Mouse (Mus musculus) forebrain, embryonic 15.5 days (tissue): ENCODE data around the gene Ssc5d. TPM values are rescaled to one million over a fixed set of nuclear protein-coding genes. Genes with fewer than 3 reads are reported as not detected.

ENCODE experiments used
- ATAC-seq: fragments of 200-750 bp; cut with Nextera tagmentation; replicated peaks from 2 replicates; pipeline ENCODE4 v1.8.0; 2017; ENCODE audit warnings: mild to moderate bottlenecking, moderate TSS enrichment, moderate library complexity
- H3K27ac ChIP-seq: fragments of 300-500 bp; sonication (generic); replicated peaks from 2 replicates; pipeline ENCODE4 v1.5.1; 2015; ENCODE audit warnings: mild to moderate bottlenecking, inconsistent platforms
- H3K27me3 ChIP-seq: fragments of 300-500 bp; sonication (generic); 2 replicates; pipeline ENCODE4 v1.6.1; 2015; ENCODE audit warnings: inconsistent platforms
- H3K36me3 ChIP-seq: fragments of 300-500 bp; sonication (generic); 2 replicates; pipeline ENCODE4 v1.6.1; 2015; ENCODE audit warnings: mild to moderate bottlenecking, inconsistent platforms
- H3K4me1 ChIP-seq: fragments of 300-500 bp; sonication (generic); 2 replicates; pipeline ENCODE4 v1.6.1; 2015; ENCODE audit warnings: inconsistent platforms
- H3K4me2 ChIP-seq: fragments of 300-500 bp; sonication (generic); replicated peaks from 2 replicates; pipeline ENCODE4 v1.6.1; 2015; ENCODE audit warnings: mild to moderate bottlenecking, inconsistent platforms
- H3K4me3 ChIP-seq: fragments of 300-500 bp; sonication (generic); 2 replicates; pipeline ENCODE4 v1.5.1; 2015; ENCODE audit warnings: mild to moderate bottlenecking, inconsistent platforms
- H3K9ac ChIP-seq: fragments of 300-500 bp; sonication (generic); replicated peaks from 2 replicates; pipeline ENCODE4 v1.6.1; 2015; ENCODE audit warnings: mild to moderate bottlenecking, inconsistent platforms
- H3K9me3 ChIP-seq: fragments of 300-500 bp; sonication (generic); 2 replicates; pipeline ENCODE4 v1.6.1; 2016; ENCODE audit warnings: inconsistent platforms
- WGBS: fragments of 180-500 bp; shearing (Covaris S2); methylation state at CpG from one replicate; pipeline ENCODE4 v1.1.7; 2015; ENCODE audit warnings: mixed read lengths; 5-methylcytosine and 5-hydroxymethylcytosine counted together
- polyA plus RNA-seq: library from polyadenylated mRNA; unstranded; fragments of >200 nt; fragmentation: Nextera tagmentation; extraction: Ambion mirVana; gene quantifications from 2 replicates; pipeline ENCODE4 v1.2.1, GENCODE M21; 2015

The Ssc5d gene
- polyA plus RNA-seq, 1 experiment from 2014 or later = 0.24 TPM

DNA sequence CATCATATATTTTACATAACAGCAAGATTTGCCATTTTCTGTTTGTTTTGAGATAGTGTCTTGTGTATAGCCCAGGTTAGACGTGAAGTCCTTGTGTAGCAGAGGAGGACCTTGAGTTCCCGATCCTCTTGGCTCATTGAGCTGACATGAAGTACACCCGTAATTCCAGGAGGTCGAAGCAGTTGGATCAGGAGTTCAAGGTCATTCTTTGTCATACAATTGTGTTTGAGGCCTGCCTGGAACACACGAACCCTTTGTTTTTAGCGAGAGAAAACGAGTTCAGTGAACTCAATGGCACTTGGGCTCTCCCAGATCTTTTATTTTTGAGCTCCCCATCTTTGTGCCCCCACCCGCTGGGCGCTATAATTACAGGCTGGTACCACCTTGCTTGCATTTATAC, 23.2 kb upstream of the Ssc5d start:
- no peak overlapping the region for H3K4me3 ChIP-seq
- peaks cover 9% of the 10 kb centered on the region for H3K4me1 ChIP-seq
- no peak overlapping the region for H3K9ac ChIP-seq
- no peaks in the 10 kb centered on the region for H3K36me3 ChIP-seq
- ATAC-seq = no peak
- WGBS = 51% methylated on average over 9 of the region's 9 CpGs
- H3K27ac ChIP-seq = no peak overlapping the region
- H3K4me2 ChIP-seq = no peak overlapping the region
- H3K27me3 ChIP-seq = no peaks in the 10 kb centered on the region
- H3K9me3 ChIP-seq = no peaks in the 10 kb centered on the region

DNA sequence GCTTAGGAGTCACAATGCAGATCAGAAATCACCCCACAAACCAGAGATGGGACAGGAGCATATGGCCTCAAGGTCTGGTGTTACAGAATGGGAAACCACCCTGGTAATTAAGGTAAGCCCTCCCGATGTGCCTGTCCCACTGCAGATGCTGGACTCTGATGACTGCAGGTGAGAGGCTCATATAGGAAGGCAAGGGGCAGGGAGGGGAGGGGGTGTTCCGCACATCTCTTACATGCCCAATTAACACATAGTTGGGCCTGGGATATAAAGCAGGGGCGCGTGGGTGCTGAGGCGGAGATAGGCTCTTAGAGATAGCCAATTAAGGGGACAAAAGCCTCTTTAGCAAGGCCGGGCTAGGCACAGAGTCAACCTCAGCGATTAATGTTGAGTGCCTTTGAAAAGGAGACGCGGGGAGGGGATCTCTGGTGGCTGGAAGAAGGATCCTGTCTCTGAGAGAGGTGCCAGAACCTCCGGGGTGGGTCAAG, 19.1 kb upstream of the Ssc5d start, which contains the start of gene Gm36210:
Gene Gm36210 (minus strand): TSS at position 51 of the 485 bp plus-strand sequence.
- Histone ChIP-seq H3K9ac (no peak within 1 kb of the TSS), H3K4me2 (no peak within 1 kb of the TSS), H3K36me3 (no peaks in the 10 kb centered on the region), H3K27me3 (no peaks in the 10 kb centered on the region), H3K4me3 (no peak within 1 kb of the TSS), H3K9me3 (no peaks in the 10 kb centered on the region), H3K4me1 (no peaks in the 10 kb centered on the region), H3K27ac (no peak within 1 kb of the TSS)
- 4% methylated on average over 10 of the region's 10 CpGs for WGBS
- no peak for ATAC-seq

DNA sequence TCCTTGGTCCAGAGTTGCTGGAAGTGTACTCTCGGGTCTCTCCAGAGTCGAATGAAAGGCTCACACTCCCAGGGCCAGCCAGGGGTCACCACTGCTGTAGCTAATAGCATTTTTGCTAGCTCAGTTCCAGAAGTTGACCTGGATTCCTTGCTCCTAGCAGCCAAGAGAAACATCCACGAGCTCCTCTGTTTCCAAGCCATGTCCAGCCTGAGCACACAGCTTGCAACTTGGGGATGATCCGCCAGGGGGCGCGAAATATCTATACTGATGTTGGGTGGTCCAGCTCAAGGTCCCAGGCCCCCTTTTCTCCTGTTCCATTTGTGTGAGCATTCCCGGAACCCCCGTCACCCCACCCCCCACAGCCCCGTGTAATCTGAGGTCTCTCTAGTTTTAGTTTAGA, 14.0 kb upstream of the Ssc5d start:
- Histone ChIP-seq H3K9ac (no peak overlapping the region), H3K27me3 (no peaks in the 10 kb centered on the region), H3K36me3 (no peaks in the 10 kb centered on the region), H3K4me3 (no peak overlapping the region), H3K4me1 (peaks cover 14% of the 10 kb centered on the region), H3K9me3 (no peaks in the 10 kb centered on the region), H3K4me2 (no peak overlapping the region), H3K27ac (no peak overlapping the region)
- no peak for ATAC-seq
- 33% methylated on average over 9 of the region's 9 CpGs for whole genome bisulfite sequencing

DNA sequence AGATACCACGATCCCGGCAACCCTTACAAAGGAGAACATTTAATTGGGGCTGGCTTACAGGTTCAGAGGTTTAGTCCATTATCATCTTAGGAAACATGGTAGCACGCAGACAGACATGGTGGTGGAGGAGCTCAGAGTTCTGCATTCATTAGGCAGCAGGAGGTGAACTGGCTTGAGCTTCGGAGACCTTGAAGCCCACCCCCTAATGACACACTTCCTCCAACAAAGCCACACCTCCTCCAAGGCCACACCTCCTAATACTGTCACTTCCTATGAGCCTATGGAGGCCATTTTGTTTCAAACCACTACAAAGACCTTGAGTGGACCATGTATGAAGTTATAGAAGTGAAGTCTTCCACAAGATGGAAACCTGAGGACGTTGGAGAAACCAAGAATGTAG, 13.3 kb upstream of the Ssc5d start:
- H3K9me3 ChIP-seq = no peaks in the 10 kb centered on the region
- no peak overlapping the region for H3K4me2 ChIP-seq
- no peak overlapping the region for H3K4me3 ChIP-seq
- ATAC-seq = no peak
- no peak overlapping the region for H3K27ac ChIP-seq
- no peak overlapping the region for H3K9ac ChIP-seq
- peaks cover 21% of the 10 kb centered on the region for H3K4me1 ChIP-seq
- no peaks in the 10 kb centered on the region for H3K27me3 ChIP-seq
- no peaks in the 10 kb centered on the region for H3K36me3 ChIP-seq
- WGBS = 61% methylated on average over 5 of the region's 5 CpGs

DNA sequence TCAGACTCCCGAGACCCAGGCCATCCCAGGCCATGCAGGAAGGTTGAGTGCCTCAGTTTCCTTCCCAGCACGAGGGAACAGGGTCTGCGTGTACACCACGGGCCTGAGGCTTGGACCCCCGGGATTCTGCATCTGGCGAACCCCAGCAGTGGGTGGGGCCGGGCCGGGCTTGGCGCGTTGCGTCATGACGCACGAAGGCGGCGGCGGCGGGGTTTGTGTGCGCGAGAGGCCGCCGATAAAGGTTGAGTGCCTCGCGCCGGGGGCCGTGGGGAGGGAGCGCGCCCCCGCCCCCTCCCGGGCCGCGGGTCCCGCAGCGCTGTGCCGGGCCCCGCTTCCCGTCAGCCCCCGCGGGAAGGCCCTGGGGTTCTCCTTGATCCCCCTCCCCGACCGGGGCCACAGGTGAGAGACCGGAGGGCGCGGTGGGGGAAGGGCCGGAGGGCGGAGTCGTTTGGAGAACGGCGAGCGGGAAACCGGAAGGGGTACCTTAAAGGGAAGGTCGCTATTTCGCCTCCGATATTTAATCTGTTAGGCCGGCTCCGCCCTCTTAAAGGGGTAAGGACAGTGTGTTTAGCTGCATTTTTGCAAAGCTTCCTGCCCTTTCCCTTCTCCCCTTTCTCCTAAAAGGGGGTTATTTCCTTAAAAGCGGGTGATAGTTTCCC, 10.4 kb upstream of the Ssc5d start, which contains the start of gene Zfp628:
Gene Zfp628 (plus strand): TSS at position 211 of the 659 bp plus-strand sequence.
- H3K4me1 ChIP-seq = peaks cover 21% of the 10 kb centered on the region
- peak within 1 kb of the TSS; percentile 97 for H3K27ac ChIP-seq
- peak within 1 kb of the TSS; percentile 76 for H3K9ac ChIP-seq
- under 1% methylated on average over 53 of the region's 56 CpGs for WGBS
- H3K27me3 ChIP-seq = no peaks in the 10 kb centered on the region
- H3K36me3 ChIP-seq = peaks cover 15% of the 10 kb centered on the region
- H3K4me3 ChIP-seq = peak within 1 kb of the TSS; percentile 69
- no peaks in the 10 kb centered on the region for H3K9me3 ChIP-seq
- H3K4me2 ChIP-seq = peak within 1 kb of the TSS; percentile 75
- ATAC-seq = peak; percentile 92

DNA sequence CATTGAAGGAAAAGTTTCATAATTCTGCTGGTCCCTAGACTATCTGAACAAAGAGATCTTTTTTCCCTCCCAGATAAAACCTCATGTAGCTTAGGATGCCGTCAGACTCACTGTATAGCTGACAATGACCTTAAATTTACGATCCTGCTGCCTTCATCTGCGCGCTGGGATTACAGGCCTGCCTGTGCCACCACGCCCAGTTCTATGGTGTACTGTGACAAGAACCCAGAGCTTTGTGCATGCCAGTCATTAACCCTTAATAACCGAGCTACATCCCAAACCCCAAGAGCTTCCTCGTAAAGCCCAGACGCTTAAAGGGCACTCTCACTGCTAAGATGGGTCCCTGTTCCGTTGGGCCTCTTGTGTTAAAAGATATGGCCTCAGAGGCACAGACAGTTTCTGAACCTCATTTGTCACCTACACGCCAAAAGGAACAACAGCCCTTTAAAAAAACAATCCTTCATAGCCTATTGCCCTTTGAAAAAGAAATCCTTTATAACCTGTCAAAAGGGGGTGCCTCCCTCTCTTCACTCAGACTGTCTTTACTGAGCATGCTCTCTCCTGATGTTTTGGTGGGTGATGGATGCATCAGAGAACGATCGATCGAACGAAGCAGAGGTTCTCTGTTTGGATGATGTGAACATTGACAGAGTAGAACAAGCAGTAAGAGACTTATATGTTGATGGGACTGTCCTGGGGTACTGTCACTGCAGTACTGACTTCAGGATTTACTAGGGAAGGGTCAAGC, 9.7 kb upstream of the Ssc5d start:
- ATAC-seq = peak; percentile 63
- no peaks in the 10 kb centered on the region for H3K9me3 ChIP-seq
- 16% methylated on average over 14 of the region's 14 CpGs for WGBS

DNA sequence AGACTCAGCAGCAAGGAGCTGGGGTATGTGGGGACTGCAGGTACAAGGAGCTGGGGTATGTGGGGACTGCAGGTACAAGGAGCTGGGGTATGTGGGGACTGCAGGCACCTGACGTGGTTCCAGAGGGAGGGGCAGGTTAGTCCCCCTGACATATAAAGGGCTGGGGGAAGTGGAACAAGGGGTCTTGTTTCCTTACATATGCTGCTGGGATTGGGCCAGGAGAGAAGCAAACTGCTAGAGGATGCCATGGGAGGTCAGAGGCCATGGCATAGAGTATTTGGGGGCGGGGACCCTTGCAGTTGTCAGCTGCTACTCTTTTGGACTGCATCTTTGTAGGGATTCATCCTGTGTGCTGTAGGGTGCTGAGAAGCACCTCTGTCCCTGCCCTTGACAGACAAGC, 8.1 kb upstream of the Ssc5d start:
- H3K9ac ChIP-seq = no peak overlapping the region
- peaks cover 35% of the 10 kb centered on the region for H3K4me1 ChIP-seq
- peaks cover 23% of the 10 kb centered on the region for H3K36me3 ChIP-seq
- no peak overlapping the region for H3K4me3 ChIP-seq
- no peak overlapping the region for H3K4me2 ChIP-seq
- no peaks in the 10 kb centered on the region for H3K9me3 ChIP-seq
- 98% methylated on average over 2 of the region's 2 CpGs for WGBS
- no peak overlapping the region for H3K27ac ChIP-seq
- no peak for ATAC-seq
- no peaks in the 10 kb centered on the region for H3K27me3 ChIP-seq

More for the DNA sequence above, 9.7 kb upstream of the Ssc5d start:
- peak overlapping the region; percentile 69 for H3K4me3 ChIP-seq
- H3K27me3 ChIP-seq = no peaks in the 10 kb centered on the region
- peaks cover 22% of the 10 kb centered on the region for H3K36me3 ChIP-seq
- peaks cover 21% of the 10 kb centered on the region for H3K4me1 ChIP-seq
- H3K9ac ChIP-seq = peak overlapping the region; percentile 76
- H3K4me2 ChIP-seq = peak overlapping the region; percentile 75
- H3K27ac ChIP-seq = peak overlapping the region; percentile 97

DNA sequence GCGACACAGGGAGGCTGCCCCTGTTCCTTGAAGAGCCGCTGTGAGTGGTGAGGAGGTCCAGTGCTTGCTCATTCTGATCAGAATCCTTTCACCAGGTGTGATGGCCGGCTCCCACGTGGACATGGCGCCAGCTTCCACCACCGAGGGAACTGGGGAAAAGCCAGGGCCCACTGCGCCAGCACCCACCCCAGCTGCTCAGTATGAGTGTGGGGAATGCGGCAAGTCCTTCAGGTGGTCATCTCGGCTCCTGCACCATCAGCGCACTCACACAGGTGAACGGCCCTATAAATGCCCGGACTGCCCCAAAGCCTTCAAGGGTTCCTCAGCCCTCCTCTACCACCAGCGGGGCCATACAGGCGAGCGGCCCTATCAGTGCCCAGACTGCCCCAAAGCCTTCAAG, 6.9 kb upstream of the Ssc5d start:
- Histone ChIP-seq H3K9me3 (no peaks in the 10 kb centered on the region), H3K4me3 (no peak overlapping the region), H3K36me3 (peaks cover 23% of the 10 kb centered on the region), H3K27ac (no peak overlapping the region), H3K27me3 (no peaks in the 10 kb centered on the region), H3K4me1 (peaks cover 47% of the 10 kb centered on the region), H3K4me2 (no peak overlapping the region), H3K9ac (no peak overlapping the region)
- WGBS = 96% methylated on average over 15 of the region's 15 CpGs
- no peak for ATAC-seq

DNA sequence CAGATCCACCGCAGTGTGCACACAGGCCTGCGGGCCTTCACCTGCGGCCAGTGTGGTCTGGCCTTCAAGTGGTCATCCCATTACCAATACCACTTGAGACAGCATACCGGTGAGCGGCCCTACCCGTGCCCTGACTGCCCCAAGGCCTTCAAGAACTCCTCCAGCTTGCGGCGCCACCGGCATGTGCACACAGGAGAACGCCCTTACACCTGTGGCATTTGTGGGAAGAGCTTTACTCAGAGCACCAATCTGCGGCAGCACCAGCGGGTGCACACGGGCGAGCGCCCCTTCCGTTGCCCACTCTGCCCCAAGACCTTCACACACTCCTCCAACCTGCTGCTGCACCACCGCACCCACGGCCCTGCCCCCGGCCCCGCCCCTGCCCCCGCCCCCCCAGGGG, 6.5 kb upstream of the Ssc5d start:
- no peak overlapping the region for H3K4me3 ChIP-seq
- H3K27ac ChIP-seq = no peak overlapping the region
- no peak overlapping the region for H3K9ac ChIP-seq
- 85% methylated on average over 21 of the region's 21 CpGs for WGBS
- ATAC-seq = no peak
- H3K4me1 ChIP-seq = peaks cover 52% of the 10 kb centered on the region
- no peaks in the 10 kb centered on the region for H3K27me3 ChIP-seq
- H3K4me2 ChIP-seq = no peak overlapping the region
- no peaks in the 10 kb centered on the region for H3K9me3 ChIP-seq
- peaks cover 23% of the 10 kb centered on the region for H3K36me3 ChIP-seq

DNA sequence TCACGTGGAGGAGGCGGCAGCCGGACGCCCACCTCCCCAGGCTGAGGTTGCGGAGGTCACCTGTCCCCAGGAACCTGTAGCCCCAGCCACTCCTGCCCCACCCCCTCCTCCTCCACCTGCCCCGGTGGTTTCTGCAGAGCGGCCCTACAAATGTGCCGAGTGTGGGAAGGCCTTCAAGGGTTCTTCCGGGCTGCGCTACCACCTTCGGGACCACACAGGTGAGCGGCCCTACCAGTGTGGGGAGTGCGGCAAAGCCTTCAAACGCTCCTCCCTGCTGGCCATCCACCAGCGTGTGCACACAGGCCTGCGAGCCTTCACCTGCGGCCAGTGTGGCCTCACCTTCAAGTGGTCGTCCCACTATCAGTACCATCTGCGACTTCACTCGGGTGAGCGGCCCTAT, 5.6 kb upstream of the Ssc5d start:
- no peak for ATAC-seq
- WGBS = 91% methylated on average over 21 of the region's 21 CpGs
- H3K4me2 ChIP-seq = no peak overlapping the region
- peaks cover 23% of the 10 kb centered on the region for H3K36me3 ChIP-seq
- H3K9me3 ChIP-seq = no peaks in the 10 kb centered on the region
- no peaks in the 10 kb centered on the region for H3K27me3 ChIP-seq
- H3K27ac ChIP-seq = no peak overlapping the region
- H3K9ac ChIP-seq = no peak overlapping the region
- H3K4me3 ChIP-seq = no peak overlapping the region
- peaks cover 55% of the 10 kb centered on the region for H3K4me1 ChIP-seq

DNA sequence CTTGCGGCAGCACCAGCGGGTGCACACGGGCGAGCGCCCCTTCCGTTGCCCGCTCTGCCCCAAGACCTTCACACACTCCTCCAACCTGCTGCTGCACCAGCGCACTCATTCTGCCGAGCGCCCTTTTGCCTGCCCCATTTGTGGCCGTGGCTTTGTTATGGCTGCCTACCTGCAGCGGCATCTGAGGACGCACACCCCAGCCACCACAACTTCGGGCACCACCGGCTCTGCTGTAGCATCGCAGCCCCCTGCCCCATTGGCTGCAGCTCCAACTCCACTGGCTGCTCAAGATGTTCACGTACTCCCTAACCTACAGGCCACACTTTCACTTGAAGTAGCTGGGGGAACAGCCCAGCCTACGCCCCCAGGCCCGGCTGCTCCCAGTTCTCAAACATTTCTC, 5.1 kb upstream of the Ssc5d start:
- no peak for ATAC-seq
- Histone ChIP-seq H3K9me3 (no peaks in the 10 kb centered on the region), H3K4me1 (peaks cover 60% of the 10 kb centered on the region), H3K4me2 (no peak overlapping the region), H3K36me3 (peaks cover 23% of the 10 kb centered on the region), H3K27me3 (no peaks in the 10 kb centered on the region), H3K9ac (no peak overlapping the region), H3K4me3 (no peak overlapping the region), H3K27ac (peak overlapping the region; percentile 96)
- 92% methylated on average over 19 of the region's 19 CpGs for WGBS

DNA sequence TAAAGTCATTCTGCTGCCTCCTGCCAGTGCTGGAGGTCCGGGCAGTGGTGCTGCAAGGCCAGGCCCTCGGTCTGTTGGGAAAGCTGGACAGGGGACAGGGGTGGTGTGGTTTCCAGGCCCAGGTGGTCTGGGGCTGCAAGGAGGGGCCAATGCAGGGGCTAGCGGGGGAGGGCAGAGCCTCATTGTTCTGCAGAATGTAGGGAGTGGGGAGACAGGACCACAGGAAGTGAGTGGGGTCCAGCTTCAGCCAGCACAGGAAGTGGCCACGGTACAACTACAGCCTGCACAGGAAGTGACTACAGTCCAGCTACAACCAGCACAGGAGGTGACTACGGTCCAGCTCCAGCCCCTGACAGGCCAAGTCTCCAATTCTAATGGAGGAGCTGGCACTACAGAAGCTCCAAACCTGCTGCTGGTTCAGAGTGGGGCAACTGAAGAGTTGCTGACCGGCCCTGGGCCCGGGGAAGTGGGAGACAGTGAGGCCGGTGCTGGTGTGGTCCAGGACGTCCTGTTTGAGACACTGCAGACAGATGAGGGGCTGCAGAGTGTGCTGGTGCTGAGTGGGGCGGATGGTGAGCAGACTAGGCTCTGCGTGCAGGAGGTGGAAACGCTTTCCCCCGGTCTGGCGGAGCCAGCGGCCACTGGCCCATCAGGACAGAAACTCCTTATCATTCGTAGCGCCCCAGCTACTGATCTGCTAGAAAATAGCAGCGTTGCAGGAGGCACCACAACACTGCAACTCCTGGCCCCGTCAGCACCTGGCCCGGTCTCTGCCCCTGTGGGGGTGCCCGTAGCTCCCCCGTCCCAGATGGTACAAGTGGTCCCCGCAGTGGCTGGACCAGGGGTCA, 4.4 kb upstream of the Ssc5d start:
- WGBS = 61% methylated on average over 23 of the region's 23 CpGs
- no peak for ATAC-seq

More for the DNA sequence above, 4.4 kb upstream of the Ssc5d start:
- Histone ChIP-seq H3K4me3 (no peak overlapping the region), H3K36me3 (peaks cover 23% of the 10 kb centered on the region), H3K27me3 (no peaks in the 10 kb centered on the region), H3K9me3 (no peaks in the 10 kb centered on the region), H3K4me1 (peaks cover 62% of the 10 kb centered on the region), H3K27ac (peak overlapping the region; percentile 96), H3K9ac (peak overlapping the region; percentile 57; the same call in 1 of the 2 replicates), H3K4me2 (0 out of 2 replicates have a peak overlapping the region, but pooled peaks have one; percentile 88)
